Mouse (Mus musculus) heart, postnatal 0 days (tissue): ENCODE data around the gene Natd1. TPM values are rescaled to one million over a fixed set of nuclear protein-coding genes. Genes with fewer than 3 reads are reported as not detected.

Experiments used
- ATAC-seq: fragments of 200-750 bp; cut with Nextera tagmentation; 2 replicates; pipeline ENCODE4 v1.8.0; 2017; ENCODE audit warnings: low read depth, moderate number of reproducible peaks, moderate library complexity; ENCODE audit not compliant: insufficient read depth
- DNase-seq: peaks from one replicate; pipeline ENCODE4 v3.0.0-alpha.2; 2016; ENCODE audit warnings: low spot score
- H3K27ac ChIP-seq: fragments of 300-500 bp; sonication (generic); 2 replicates; pipeline ENCODE4 v1.5.1; 2014; ENCODE audit warnings: low read depth, mild to moderate bottlenecking
- H3K27me3 ChIP-seq: fragments of 300-500 bp; sonication (generic); 2 replicates; pipeline ENCODE4 v1.6.1; 2014; ENCODE audit warnings: low read length, mixed read lengths; ENCODE audit not compliant: control insufficient read depth, insufficient read depth
- H3K36me3 ChIP-seq: fragments of 300-500 bp; sonication (generic); replicated peaks from 2 replicates; pipeline ENCODE4 v1.6.1; 2014; ENCODE audit warnings: low read length, mixed read lengths; ENCODE audit not compliant: control insufficient read depth, insufficient read depth
- H3K4me1 ChIP-seq: fragments of 300-500 bp; sonication (generic); 2 replicates; pipeline ENCODE4 v1.6.1; 2014; ENCODE audit warnings: antibody characterized with exemption; ENCODE audit not compliant: control insufficient read depth, insufficient read depth
- H3K4me2 ChIP-seq: fragments of 300-500 bp; sonication (generic); 2 replicates; pipeline ENCODE4 v1.6.1; 2014; ENCODE audit warnings: low read depth, mild to moderate bottlenecking, low read length, moderate library complexity
- H3K4me3 ChIP-seq: fragments of 300-500 bp; sonication (generic); 2 replicates; pipeline ENCODE4 v1.5.1; 2014; ENCODE audit warnings: low read depth, low read length
- H3K9ac ChIP-seq: fragments of 300-500 bp; sonication (generic); replicated peaks from 2 replicates; pipeline ENCODE4 v1.6.1; 2014; ENCODE audit warnings: low read depth, low read length, mixed read lengths
- H3K9me3 ChIP-seq: fragments of 300-500 bp; sonication (generic); replicated peaks from 2 replicates; pipeline ENCODE4 v1.6.1; 2016; ENCODE audit warnings: low read length; ENCODE audit not compliant: control insufficient read depth
- CTCF ChIP-seq: IDR thresholded peaks from 2 replicates; pipeline ENCODE4 v1.5.1; 2016; ENCODE audit warnings: antibody characterized with exemption, control low read depth, low read depth
- EP300 ChIP-seq: IDR thresholded peaks from 2 replicates; pipeline ENCODE4 v1.6.1; 2016; ENCODE audit warnings: antibody characterized with exemption, low read depth
- WGBS: fragments of 180-500 bp; shearing (Covaris S2); extraction: QIAGEN DNeasy Blood & Tissue Kit; methylation state at CpG from one replicate; pipeline ENCODE4 v1.1.7; 2014; 5-methylcytosine and 5-hydroxymethylcytosine counted together
- polyA plus RNA-seq: library from polyadenylated mRNA; unstranded; fragments of >200 nt; fragmentation: Nextera tagmentation; extraction: Ambion mirVana; gene quantifications from 2 replicates; pipeline ENCODE4 v1.2.1, GENCODE M21; 2015
- total RNA-seq: library from RNA; depleted of rRNA; stranded (reverse); fragments of >200 nt; gene quantifications from 2 replicates; pipeline ENCODE4 v1.2.3, GENCODE M21; 2014; ENCODE audit warnings: low replicate concordance

Natd1 gene
- total and polyA plus RNA-seq, 2 experiments from 2014 or later = 11.2 to 32.1 TPM

- no peak overlapping the region for H3K4me3 ChIP-seq
- no peaks in the 10 kb centered on the region for H3K4me1 ChIP-seq
- no peaks in the 10 kb centered on the region for H3K27me3 ChIP-seq
- no peak for TF ChIP-seq EP300
- no peak for TF ChIP-seq CTCF
- H3K27ac ChIP-seq = no peak overlapping the region
- H3K9ac ChIP-seq = no peak overlapping the region
- H3K4me2 ChIP-seq = no peak overlapping the region
- peaks cover 7% of the 10 kb centered on the region; the same call in 1 of the 2 replicates for H3K36me3 ChIP-seq
- DNase-seq (no peak), ATAC-seq (no peak)
- H3K9me3 ChIP-seq = no peaks in the 10 kb centered on the region
- 79% methylated on average over 5 of the region's 5 CpGs for WGBS
Observed at GRCm38 (mm10) chr11:60922964-60923363, 8.4 kb upstream of the Natd1 start.

GRCm38 (mm10) chr11:60922195-60922594 lies 7.6 kb upstream of the Natd1 start:
- Histone ChIP-seq H3K27ac (no peak overlapping the region), H3K27me3 (no peaks in the 10 kb centered on the region), H3K4me3 (no peak overlapping the region), H3K36me3 (peaks cover 7% of the 10 kb centered on the region; the same call in 1 of the 2 replicates), H3K9ac (no peak overlapping the region), H3K4me1 (no peaks in the 10 kb centered on the region), H3K4me2 (no peak overlapping the region), H3K9me3 (no peaks in the 10 kb centered on the region)
- WGBS = 92% methylated on average over 1 of the region's 1 CpGs
- DNase-seq = no peak
- ATAC-seq = no peak
- TF ChIP-seq EP300 (no peak), CTCF (no peak)

- ATAC-seq (no peak), DNase-seq (no peak)
- H3K4me1 ChIP-seq = no peaks in the 10 kb centered on the region
- no peak overlapping the region for H3K27ac ChIP-seq
- TF ChIP-seq CTCF (no peak), EP300 (no peak)
- H3K9me3 ChIP-seq = no peaks in the 10 kb centered on the region
- no peak overlapping the region for H3K9ac ChIP-seq
- no peak overlapping the region for H3K4me3 ChIP-seq
- 46% methylated on average over 2 of the region's 2 CpGs for WGBS
- no peak overlapping the region for H3K4me2 ChIP-seq
- H3K27me3 ChIP-seq = no peaks in the 10 kb centered on the region
- peaks cover 7% of the 10 kb centered on the region; the same call in 1 of the 2 replicates for H3K36me3 ChIP-seq
Observed at GRCm38 (mm10) chr11:60920021-60920420, 5.5 kb upstream of the Natd1 start.

DNA sequence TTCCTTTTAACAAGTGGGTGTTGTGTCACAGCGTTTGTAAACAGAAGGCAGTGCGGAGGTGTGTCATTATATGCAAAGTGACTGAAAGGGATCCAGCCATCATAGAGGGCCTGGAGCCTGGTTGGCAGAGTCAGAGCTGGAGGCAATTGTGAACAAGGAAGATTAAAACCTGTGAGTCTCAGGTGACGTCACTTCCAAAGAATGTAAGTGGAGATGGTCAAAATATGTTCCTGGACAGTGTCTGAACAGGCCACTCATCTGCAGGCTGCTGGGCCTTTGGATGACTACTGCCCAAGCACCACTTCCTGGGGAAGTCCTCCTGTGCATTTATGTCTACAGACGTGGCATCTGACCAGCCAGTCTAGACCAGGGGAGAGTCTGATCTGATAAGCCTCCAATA lies 651 bp upstream of the Natd1 start:
- Histone ChIP-seq H3K27me3 (no peaks in the 10 kb centered on the region), H3K4me1 (peaks cover 11% of the 10 kb centered on the region; the same call in 1 of the 2 replicates), H3K9me3 (no peaks in the 10 kb centered on the region), H3K4me2 (no peak overlapping the region), H3K9ac (no peak overlapping the region), H3K36me3 (no peaks in the 10 kb centered on the region; the same call in 1 of the 2 replicates), H3K27ac (no peak overlapping the region), H3K4me3 (no peak overlapping the region)
- 47% methylated on average over 4 of the region's 4 CpGs for WGBS
- DNase-seq = no peak
- ATAC-seq = no peak
- no peak for TF ChIP-seq EP300
- TF ChIP-seq CTCF = no peak

DNA sequence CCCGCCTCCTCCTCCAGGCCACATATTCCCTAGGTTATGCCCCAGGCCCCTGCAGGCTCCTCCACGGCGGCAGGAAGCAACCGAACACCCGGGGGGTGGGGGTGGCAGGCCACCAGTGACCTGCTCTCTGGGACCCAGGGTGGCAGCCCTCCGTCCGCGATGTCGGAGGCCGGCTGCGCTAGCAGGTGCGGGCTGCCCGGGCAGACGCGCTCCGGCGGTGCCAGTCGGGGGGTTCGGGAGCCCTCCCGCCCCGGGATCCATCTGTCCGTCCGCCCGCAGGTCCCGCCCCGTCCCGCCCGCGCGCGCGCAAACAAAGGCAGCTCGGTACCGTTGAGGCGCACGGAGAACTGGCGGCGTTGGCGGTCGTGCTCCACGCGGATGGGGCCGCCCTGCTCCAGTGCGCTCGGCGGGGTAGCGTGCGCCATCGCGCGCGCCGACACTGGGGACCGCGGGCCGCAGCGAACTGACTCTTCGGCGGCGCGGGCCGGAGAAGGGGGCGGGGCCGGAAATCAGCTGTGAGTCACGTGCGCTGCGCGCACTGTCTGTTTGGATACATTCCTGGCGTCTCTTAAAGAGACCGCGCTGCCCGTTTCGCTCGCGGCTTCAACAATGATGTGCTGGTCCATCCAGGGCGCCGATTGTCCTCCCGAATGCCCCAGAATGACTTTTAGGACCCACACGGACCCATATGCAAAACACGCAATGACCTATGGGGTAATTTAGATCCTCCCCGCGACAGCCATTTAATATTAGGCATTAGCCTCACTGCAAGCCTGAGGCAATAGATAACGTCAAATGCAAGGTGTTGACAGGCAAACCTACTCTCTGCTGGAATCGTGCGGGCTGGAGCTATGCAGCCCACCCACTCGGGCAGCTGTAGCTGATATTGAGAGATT lies 1.0 kb downstream of the Natd1 start:
- DNase-seq (peak; percentile 89), ATAC-seq (peak; percentile 93)
- peak overlapping the region; percentile 94 for H3K4me3 ChIP-seq
- no peaks in the 10 kb centered on the region for H3K36me3 ChIP-seq
- under 1% methylated on average over 84 of the region's 86 CpGs for WGBS
- H3K4me2 ChIP-seq = peak overlapping the region; percentile 95
- H3K4me1 ChIP-seq = peaks cover 11% of the 10 kb centered on the region; the same call in 1 of the 2 replicates
- no peaks in the 10 kb centered on the region for H3K27me3 ChIP-seq
- no peaks in the 10 kb centered on the region for H3K9me3 ChIP-seq
- peak overlapping the region; percentile 88 for H3K9ac ChIP-seq
- TF ChIP-seq EP300 (peak; percentile 67; the same call in 1 of the 2 replicates), CTCF (no peak)
- H3K27ac ChIP-seq = peak overlapping the region; percentile 73
